Mouse (Mus musculus): Measurements from ENCODE around the gene Vash1.
A peak's percentile ranks its signal among the peaks of the same experiment; 100 is the strongest.

The Vash1 gene

GRCm38 (mm10) chr12:86678591-86679545, at the start of gene Vash1:
TSS of gene Vash1 (plus strand) at chr12:86678700.
- DNase-seq: peak; percentile 30 to 74

GRCm38 (mm10) chr12:86628783-86629172, 49.7 kb upstream of the Vash1 start:
- no peak for DNase-seq

- DNase-seq: peak in 1 of 2 experiments; percentile 48
Observed at GRCm38 (mm10) chr12:86641763-86642162, 36.7 kb upstream of the Vash1 start.

DNA sequence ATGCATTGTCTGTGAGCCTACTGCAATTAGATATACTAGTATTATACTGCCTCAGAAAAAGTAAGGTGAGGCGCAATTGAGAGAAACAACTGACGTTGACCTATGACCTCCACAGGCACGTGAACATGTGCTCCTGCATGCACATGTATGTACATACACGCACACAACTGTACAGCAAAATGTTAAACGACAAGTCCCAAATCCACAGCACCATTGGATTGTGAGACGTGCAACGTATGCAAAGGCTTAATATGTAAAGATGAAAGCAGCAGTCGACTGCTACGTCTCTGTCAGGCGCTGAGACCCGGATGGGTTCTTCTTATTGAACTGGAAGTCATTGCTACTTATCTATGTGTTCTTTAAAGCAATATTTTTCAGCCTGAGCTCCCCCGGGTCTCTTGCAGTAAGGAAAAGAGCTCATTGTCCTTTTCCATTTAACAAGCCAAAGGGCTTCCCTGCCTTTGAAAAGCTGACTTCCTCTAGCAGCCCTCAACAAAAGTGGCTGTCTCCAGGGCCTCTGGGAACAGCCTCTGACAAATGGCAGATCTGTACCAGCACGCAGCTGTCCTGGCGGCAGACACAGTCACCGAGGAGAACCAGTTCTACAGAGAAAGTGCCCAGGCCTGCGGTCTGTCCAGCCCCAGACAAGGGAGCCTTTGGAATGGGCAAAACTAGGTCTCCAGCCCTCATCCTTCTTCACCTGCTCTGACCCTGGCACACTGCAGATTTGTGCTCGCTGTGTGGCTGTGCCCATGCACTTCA, 33.8 kb upstream of the Vash1 start:
- no peak for DNase-seq

- DNase-seq: no peak
Observed at GRCm38 (mm10) chr12:86645494-86645893, 33.0 kb upstream of the Vash1 start.

DNA sequence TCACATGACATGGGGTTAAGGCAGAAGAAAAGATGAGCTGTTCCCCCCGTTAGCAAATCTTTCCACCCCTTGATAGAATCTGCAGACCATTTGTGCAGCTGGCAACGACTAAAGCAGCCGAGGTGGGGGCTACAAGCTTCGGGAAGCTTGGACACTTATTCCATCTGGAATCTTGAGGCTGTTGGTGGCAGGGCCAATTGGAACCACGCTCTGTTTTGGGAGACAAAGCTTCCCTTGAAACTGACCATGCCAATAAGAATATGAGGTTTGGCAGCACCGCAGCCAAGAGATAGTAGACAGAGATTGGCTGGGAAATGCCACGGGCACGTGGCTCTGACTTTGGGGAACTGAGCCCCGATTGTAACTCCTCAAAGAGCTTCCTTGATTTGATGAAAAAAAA, 31.7 kb upstream of the Vash1 start:
- no peak for DNase-seq

GRCm38 (mm10) chr12:86647279-86647678, 31.2 kb upstream of the Vash1 start:
- no peak for DNase-seq

GRCm38 (mm10) chr12:86647736-86648135, 30.8 kb upstream of the Vash1 start:
- DNase-seq: no peak

DNA sequence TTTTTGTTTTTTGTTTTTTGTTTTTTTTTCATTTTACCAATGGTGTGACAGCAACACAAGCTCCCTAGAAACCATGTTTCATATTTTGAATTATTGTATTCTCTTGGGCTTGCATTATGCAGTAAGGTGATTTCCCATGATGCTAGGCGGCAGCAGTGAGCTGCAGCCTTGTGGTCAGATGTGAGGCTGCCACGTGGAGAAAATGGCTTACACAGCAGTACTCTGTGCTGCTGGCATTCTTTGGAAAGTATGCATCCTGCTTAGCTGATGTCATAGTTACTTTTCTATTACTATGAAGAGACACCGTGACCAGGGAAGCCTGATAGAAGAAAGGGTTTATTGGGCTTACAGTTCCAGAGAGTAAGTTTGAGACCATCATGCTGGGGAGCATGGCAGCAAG, 30.0 kb upstream of the Vash1 start:
- DNase-seq: no peak

DNA sequence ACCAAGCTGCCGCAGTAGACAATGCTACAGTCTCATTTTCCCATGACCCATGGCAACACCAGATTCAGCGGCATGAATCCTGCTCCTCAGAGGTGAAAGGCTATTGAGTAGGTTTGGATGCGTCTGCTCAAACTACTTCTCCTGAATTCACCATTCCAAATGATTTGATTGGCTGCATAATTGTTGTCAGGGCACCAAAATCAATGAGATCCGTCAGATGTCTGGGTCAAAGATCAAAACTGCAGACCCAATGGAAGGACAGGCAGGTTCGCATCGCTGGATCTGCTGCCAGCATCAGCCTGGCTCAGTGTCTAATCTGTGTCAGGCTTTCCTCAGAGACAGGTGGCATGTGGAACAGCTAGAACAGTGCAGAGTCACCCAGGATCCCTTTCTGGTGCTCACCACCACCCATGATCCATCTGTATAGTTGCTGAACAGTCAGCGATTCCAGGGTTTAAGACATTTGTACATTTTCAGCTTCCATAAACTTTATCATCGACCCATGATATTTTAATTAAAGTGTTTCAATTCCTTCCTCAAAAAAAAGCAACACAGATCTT, 27.1 kb upstream of the Vash1 start:
- no peak for DNase-seq

DNA sequence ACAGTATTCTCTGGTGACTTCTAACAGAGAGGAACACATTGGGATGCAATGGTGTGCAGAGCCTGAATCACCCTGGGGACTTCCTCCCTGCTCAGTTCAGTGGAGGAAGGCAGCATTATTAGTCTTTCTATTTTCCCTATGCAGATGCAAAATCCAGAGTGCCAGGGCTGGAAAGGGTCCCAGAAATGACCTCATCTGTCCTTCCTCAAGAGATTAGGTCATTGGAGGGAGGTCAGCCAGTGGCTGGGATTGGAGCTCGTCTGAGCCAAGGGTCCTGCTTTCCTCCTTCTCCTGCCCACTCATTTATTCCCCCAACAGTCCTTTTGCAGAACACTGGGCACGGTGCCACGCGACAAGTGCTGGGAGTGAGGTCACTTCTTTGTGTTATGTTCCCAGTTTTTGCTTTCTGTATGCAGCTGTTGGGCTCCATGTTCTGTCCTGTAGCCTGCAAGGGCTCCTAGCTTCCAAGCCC, 25.9 kb upstream of the Vash1 start:
- DNase-seq: peak; percentile 56 to 65

- no peak for DNase-seq
Observed at GRCm38 (mm10) chr12:86659447-86659968, 19.0 kb upstream of the Vash1 start.

DNA sequence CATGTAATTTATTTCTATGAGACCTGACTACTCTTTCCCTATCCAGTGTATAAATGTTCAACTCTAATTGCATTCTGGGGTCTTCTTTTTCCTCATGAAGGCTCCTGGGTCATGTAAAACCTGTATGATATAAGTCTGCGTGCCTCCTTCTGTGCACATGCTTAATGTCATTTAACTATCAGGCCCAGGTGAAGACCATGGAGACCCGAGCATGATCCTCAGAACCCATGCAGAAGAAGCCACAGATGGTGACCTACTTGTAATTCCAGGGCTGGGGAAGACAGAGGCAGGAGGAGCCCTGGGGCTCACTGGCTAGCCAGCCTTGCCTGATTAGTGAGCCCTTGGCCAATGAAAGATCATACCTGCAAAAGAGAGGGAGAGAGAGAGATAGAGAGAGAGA, 18.0 kb upstream of the Vash1 start:
- DNase-seq: no peak

DNA sequence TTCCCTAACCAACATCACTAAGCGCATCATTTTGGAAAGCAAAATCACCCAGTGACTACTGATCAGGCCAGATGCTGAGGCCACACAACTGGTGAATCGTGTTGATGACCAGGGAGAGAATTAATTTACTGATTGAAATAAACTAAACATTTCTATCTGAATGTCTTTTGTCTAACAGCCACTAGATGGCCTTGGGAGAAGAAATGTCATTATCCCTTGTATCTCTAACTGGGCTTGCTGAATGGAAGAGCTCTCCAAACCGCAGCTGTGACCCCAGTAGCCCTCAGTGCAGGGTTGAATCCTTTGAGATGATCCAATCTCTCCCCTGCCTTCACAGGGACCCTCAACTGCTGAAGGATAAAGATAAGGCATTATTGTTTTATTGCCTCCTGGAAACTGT, 12.8 kb upstream of the Vash1 start:
- no peak for DNase-seq

GRCm38 (mm10) chr12:86668404-86668803, 10.1 kb upstream of the Vash1 start:
- no peak for DNase-seq

DNA sequence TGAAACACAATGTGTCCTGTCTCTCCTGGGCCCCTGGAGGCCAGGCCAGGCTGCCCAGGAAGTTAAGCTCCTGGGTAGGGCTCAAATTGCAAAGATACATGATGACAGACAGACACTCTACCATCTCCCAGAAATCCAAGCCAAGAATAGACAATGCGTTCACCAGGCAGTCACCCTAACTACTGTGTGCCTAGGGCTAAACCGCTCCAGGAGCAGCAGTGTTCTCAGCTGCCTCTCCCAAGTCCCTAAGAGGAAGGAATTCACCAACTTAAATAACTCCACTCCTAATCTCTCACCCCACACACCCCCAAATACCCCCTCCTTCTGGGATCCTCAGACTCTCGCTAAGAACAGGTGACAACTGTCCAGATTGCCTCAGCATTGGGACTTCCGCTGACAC, 6.4 kb upstream of the Vash1 start:
- no peak for DNase-seq

DNA sequence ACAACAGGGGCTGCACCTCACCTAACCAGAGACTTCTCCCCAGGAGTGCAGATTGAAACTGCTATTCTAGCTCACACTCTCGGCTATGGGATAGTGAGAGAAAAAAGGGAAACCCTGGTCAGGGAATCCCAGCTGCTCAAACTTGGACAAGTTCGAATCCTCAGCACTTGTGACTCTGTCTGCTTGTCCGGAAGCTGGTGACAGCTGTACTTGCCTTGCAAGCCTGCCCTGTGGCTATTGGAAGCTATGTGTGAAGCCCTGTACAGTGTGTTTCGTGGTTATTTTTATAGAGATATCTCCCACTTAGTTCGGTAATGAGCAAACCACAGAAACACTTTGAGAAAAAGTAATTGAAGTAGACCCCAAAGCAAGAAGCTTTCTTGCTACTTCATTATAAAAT, 6.0 kb upstream of the Vash1 start:
- no peak for DNase-seq

DNA sequence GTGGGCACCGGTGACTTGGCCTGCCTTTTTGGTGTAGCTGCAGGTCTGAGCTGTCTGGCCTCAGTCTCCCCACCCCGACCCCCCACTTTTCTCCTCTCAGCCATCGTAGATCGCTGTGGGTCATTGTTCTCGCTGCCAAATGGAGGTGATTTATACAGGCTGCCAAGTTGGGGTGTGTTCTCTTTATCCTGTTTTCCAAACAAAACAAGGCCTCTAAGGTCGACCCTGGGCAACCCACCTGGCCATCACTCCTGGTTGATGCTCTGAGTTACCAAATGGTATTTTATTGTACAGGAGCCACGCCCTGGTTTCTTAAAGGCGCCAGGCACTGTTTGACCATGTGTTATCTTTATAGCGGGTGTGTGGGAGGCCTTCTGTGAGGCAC, 1.0 kb downstream of the Vash1 start:
- peak in 1 of 2 experiments; percentile 11 for DNase-seq

GRCm38 (mm10) chr12:86679991-86680491, 1.5 kb downstream of the Vash1 start:
- no peak for DNase-seq

DNA sequence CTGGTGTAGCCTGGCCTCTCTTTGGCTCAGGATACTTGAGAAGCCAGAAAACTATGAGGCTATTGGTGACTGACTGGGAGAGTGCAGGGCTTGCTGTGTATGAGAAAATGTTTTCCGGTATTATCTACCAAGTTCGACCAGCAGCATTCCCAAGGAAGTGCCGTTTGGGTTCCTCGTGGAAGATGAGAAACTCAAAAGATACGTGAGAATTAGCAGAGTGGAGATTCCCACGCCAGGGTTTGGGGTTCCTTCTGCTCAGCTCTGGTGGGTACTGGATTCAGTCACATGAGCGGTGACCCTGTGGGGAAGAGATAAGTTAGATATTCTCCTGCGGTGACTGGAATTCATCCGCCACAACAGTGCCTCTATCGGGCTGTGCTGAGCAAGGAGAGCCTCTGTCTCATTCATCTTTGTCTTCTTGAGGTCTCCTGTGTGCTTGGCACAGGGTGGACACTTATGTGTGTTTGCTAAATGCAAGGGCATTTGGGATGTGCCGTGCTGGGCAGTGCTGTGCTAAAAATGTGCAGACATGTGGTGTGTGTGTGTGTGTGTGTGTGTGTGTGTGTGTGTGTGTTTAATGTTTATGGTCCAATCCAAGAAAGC, 2.2 kb downstream of the Vash1 start:
- no peak for DNase-seq

DNA sequence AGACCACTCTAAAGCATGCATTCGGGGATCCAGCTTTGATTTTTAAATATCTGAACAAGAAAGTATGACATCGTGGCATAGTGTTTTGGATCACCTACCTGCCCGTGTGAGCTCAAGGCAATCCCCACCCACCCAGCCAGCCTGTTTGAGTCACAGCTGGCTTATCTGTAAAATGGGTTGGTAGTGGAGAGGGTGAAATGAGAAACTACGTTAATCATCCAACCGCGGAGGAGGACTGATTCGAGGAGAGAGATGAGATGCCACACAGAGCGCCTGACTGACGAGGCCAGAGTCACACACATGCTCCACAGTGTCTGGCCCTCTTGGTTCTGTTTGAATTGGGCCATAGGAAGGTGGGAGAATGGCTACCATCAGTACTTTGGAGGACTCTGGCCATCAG, 3.1 kb downstream of the Vash1 start:
- no peak for DNase-seq

- DNase-seq: no peak
Observed at GRCm38 (mm10) chr12:86682178-86682577, 3.7 kb downstream of the Vash1 start.

DNA sequence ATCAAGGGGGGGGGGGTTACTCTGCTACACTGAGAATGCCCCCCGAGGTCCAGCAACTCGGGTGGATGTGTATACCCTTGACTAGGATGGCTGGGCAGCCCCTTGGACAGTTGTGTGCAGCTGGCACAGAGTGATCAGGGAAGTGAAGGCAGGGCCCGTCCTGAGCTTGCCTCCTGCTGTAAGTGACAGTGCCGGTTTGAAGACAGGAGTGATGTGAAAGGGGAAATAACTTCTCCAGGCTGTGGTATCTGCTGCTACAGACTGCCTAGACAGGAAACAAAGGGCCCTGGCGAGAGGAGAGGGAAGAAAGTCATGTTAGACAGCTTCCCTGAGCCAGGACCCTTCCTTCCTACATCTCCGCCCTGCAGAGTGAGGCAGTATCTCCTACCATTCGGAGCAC, 5.2 kb downstream of the Vash1 start:
- DNase-seq: no peak
